Mouse (Mus musculus) gonadal fat pad, adult 2 months (tissue): ENCODE measurements around the gene Olfr1152. TPM values are rescaled to one million over a fixed set of nuclear protein-coding genes. Genes with fewer than 3 reads are reported as not detected.

Experiments used
- DNase-seq: peaks from one replicate; pipeline ENCODE4 v3.0.0-alpha.2; 2012; ENCODE audit warnings: low read depth
- polyA plus RNA-seq: library from polyadenylated mRNA; depleted of rRNA; stranded (reverse); fragments of >200 nt; gene quantifications from 2 replicates; pipeline ENCODE4 v1.2.3, GENCODE M21; 2012; rRNA removed

Gene Olfr1152
- not detected in 2 replicates for polyA plus RNA-seq

DNA sequence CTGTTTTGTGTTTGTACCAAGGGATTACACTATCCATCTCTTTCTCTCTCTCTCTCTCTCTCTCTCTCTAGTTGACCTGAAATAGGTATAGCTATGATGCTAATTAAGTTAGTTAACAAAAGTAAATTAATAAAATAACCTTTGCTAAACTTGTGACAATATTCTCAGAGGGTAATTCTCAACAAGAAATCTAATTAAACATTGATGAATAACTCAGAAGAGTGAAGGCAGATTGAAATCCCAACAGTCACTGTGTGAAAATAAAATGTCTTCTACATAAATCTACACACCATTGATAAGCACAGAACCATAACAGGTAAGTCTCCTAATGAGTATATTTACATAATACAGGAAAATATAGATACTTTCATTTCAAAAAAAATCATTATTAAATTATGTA lies at the start of gene Olfr1152:
Gene Olfr1152 (plus strand): TSS at position 301 of the 400 bp plus-strand sequence.
- DNase-seq, result no peak

DNA sequence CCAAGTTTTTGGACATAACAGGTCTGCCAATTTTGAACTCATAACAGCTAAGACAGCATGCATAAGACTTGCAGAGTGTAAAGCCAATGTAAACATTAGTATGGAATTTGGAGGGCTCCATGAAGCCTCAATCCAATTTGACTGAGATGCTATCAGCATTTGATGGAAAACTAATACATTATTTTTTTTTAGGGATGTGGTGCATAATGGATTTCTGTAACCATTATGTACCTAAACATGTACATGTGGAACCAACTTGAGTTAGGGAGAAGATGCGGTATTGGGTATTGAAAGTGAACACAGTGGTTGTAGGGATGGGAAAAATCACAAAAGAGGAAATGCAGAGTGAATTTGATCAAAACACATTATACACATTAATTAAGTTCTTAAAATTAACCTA lies 36.1 kb upstream of the Olfr1152 start, which contains the start of gene Olfr1148:
Gene Olfr1148 (plus strand): TSS at position 301 of the 400 bp plus-strand sequence.
- no peak for DNase-seq

DNA sequence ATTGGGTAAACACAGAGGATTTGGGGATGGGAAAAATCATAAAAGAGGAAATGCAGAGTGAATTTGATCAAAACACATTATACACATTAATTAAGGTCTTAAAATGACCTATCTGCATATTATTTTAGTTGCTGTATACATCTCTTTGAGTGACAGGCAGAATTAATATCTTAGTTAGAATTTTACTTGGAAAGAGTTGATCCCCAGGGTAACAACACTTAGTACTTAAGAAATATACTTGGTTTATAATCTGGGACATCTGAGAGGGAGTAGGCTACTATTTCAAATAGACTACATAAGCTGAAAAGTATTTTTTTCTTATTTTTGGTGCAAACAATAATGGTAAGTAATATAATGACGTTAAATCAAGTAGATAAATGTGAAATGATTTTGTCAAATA lies 22.6 kb upstream of the Olfr1152 start, which contains the start of gene Olfr1150-ps1:
Gene Olfr1150-ps1 (plus strand): TSS at position 301 of the 400 bp plus-strand sequence.
- no peak for DNase-seq

DNA sequence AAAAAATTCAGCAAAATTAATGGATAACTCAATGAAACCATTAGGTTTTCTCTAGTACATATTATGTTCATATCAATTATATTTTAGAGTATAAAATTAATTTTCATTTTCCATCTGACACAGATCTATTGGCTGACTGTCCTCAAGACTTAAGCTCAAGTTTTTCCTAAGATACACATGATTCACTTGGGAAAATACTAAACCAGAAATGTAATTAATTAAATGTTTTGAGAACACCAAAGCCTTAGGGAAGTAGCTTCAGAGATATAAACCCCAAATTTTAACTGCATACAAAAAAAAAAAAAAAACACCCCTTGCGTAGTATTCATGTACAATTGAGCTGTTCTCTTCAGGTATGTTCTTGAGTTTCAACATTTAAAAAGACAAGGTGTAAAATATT lies 10.7 kb upstream of the Olfr1152 start, which contains the start of gene Olfr1151:
Gene Olfr1151 (plus strand): TSS at position 301 of the 400 bp plus-strand sequence.
- DNase-seq, result no peak

DNA sequence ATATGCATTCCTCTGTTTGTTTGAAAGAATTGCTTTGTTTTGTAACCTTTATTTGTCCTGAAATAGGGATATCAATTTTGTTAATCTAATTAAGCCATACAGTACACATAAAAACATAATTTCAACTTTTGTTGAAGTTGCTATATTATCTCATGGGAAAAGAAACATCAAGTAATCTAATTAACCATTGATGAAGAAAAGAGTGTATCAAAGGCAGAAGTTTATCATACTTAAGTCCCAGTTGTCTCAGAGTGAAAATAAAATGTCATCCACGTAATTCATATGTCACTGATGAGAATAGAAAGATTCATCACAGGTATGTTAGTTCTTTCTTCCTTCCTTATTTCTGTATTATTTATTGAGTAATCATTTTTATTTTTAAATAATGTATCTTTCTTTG lies 28.4 kb downstream of the Olfr1152 start, which contains the start of gene Olfr1153:
Gene Olfr1153 (plus strand): TSS at position 301 of the 400 bp plus-strand sequence.
- DNase-seq, result no peak

DNA sequence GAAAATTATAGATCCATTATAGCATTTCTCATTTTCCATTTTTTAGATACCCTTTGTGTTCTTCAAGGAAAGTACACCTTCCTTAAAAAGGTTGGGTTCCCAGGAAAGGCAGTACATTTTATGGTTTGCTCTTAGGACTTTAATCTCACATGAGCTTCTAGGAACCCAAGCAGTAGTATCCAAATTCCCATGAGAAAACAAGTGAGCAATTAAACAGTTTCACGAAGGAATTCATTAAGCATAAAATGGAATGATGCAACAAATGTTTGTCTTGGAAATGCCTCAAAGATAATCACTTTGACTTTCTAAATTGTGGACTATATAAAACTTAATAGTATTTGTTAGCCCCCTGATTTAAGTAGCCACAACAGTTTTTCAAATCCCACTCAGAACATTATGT lies 38.8 kb downstream of the Olfr1152 start, which contains the start of gene Olfr1154:
Gene Olfr1154 (minus strand): TSS at position 101 of the 400 bp plus-strand sequence.
- DNase-seq, result no peak

Other genes starting within 250 kb of the Olfr1152 start
- gene Olfr1131, start 239.4 kb upstream of the Olfr1152 start, polyA plus RNA-seq, result not detected in 2 replicates
- gene Olfr1132, start 229.0 kb upstream of the Olfr1152 start, polyA plus RNA-seq, result not detected in 2 replicates
- gene Olfr1133, start 219.1 kb upstream of the Olfr1152 start, polyA plus RNA-seq, result not detected in 2 replicates
- not detected in 2 replicates for gene Olfr1134, start 208.0 kb upstream of the Olfr1152 start, polyA plus RNA-seq
- gene Olfr1135, start 192.8 kb upstream of the Olfr1152 start, polyA plus RNA-seq, result not detected in 2 replicates
- not detected in 2 replicates for gene Olfr1136, start 172.5 kb upstream of the Olfr1152 start, polyA plus RNA-seq
- not detected in 2 replicates for gene Olfr1137, start 153.3 kb upstream of the Olfr1152 start, polyA plus RNA-seq
- gene Olfr1138, start 126.5 kb upstream of the Olfr1152 start, polyA plus RNA-seq, result not detected in 2 replicates
- gene Olfr1140, start 122.7 kb upstream of the Olfr1152 start, polyA plus RNA-seq, result not detected in 2 replicates
- not detected in 2 replicates for gene Olfr1141, start 112.5 kb upstream of the Olfr1152 start, polyA plus RNA-seq
- not detected in 2 replicates for gene Olfr152, start 87.0 kb upstream of the Olfr1152 start, polyA plus RNA-seq
- not detected in 2 replicates for gene Olfr1143, start 65.9 kb upstream of the Olfr1152 start, polyA plus RNA-seq
- gene Olfr1145, start 56.7 kb upstream of the Olfr1152 start, polyA plus RNA-seq, result not detected in 2 replicates
- gene Olfr1148, start 36.0 kb upstream of the Olfr1152 start, polyA plus RNA-seq, result not detected in 2 replicates
- not detected in 2 replicates for gene Olfr1150-ps1, start 22.5 kb upstream of the Olfr1152 start, polyA plus RNA-seq
- gene Olfr1151, start 10.6 kb upstream of the Olfr1152 start, polyA plus RNA-seq, result not detected in 2 replicates
- gene Olfr1153, start 28.5 kb downstream of the Olfr1152 start, polyA plus RNA-seq, result not detected in 2 replicates
- not detected in 2 replicates for gene Olfr1154, start 38.7 kb downstream of the Olfr1152 start, polyA plus RNA-seq
- gene Olfr1155, start 78.6 kb downstream of the Olfr1152 start, polyA plus RNA-seq, result not detected in 2 replicates
- gene Olfr1156, start 86.6 kb downstream of the Olfr1152 start, polyA plus RNA-seq, result not detected in 2 replicates
- gene Olfr1157, start 101.8 kb downstream of the Olfr1152 start, polyA plus RNA-seq, result not detected in 2 replicates
- gene Olfr74, start 108.2 kb downstream of the Olfr1152 start, polyA plus RNA-seq, result not detected in 2 replicates
- gene Olfr1158, start 123.6 kb downstream of the Olfr1152 start, polyA plus RNA-seq, result not detected in 2 replicates
- not detected in 2 replicates for gene Olfr1160, start 141.8 kb downstream of the Olfr1152 start, polyA plus RNA-seq
- not detected in 2 replicates for gene Olfr1161, start 156.3 kb downstream of the Olfr1152 start, polyA plus RNA-seq
- gene Olfr73, start 171.2 kb downstream of the Olfr1152 start, polyA plus RNA-seq, result not detected in 2 replicates
- not detected in 2 replicates for gene Olfr1162, start 184.6 kb downstream of the Olfr1152 start, polyA plus RNA-seq
- gene Olfr1163, start 205.3 kb downstream of the Olfr1152 start, polyA plus RNA-seq, result not detected in 2 replicates
- gene Olfr1164, start 227.5 kb downstream of the Olfr1152 start, polyA plus RNA-seq, result not detected in 2 replicates